Mouse (Mus musculus): ENCODE results near the gene Ctcf.

GRCm38 (mm10) chr8:105636018-105636962 lies at the start of gene Ctcf:
- peak; percentile 36 for TF ChIP-seq POLR2A (IDR thresholded peaks at IDR 0.05; ENCODE audit: insufficient read depth, low read depth, low read length)
- TF ChIP-seq CTCF (IDR thresholded peaks at IDR 0.05), result peak; percentile 87

All from heart, adult 2 months (tissue).